Mouse (Mus musculus) layer of hippocampus, adult 2 months (tissue): ENCODE results near the gene Ccdc36. TPM values are rescaled to one million over a fixed set of nuclear protein-coding genes. Genes with fewer than 3 reads are reported as not detected.
A peak's percentile ranks its signal among the peaks of the same experiment; 100 is the strongest.

Experiments used
- DNase-seq, 2 experiments: peaks; one replicate each; pipeline ENCODE4 v3.0.0; 2022; ENCODE audit warnings: low spot score in 2 of 2
- H3K27ac ChIP-seq: fragments of 200-600 bp; 2 replicates; pipeline ENCODE4 v1.8.1; 2022
- H3K4me3 ChIP-seq: fragments of 200-600 bp; 2 replicates; pipeline ENCODE4 v1.8.1; 2022; ENCODE audit warnings: mild to moderate bottlenecking
- CTCF ChIP-seq: fragments of 200-600 bp; conservative IDR thresholded peaks from 2 replicates; pipeline ENCODE4 v1.8.1; 2022; ENCODE audit warnings: antibody characterized with exemption, mild to moderate bottlenecking, moderate library complexity
- total RNA-seq, 2 experiments: library from RNA; stranded (reverse); gene quantifications; 2 replicates each; pipeline ENCODE4 v1.2.3; 2021

Ccdc36 gene
- total RNA-seq, 2 experiments from 2014 or later = 0.15 TPM; not detected in 1

DNA sequence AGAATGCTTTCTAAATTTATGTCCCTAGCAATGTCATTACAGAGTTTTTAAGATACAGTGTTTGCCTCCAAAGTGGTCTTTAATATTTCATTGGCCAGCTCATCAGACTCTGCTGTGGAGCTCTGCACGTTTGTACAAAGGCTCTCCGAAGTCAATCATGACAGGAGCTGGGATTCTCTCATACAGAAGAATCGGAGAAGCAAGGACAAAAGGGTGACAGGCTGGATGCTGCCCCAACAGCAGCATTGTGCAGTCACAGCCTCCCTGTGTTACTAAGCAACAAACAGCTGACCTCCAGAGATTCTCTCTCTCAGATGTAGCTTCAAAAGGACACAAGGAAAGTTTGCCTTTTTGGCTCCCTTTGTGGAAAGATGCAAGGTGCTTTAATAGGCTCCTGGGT is 7.9 kb upstream of the Ccdc36 start, which contains the start of gene BC048562:
Gene BC048562 (plus strand): TSS at position 301 of the 400 bp plus-strand sequence.
- H3K4me3 ChIP-seq = no peak within 1 kb of the TSS
- no peak for TF ChIP-seq CTCF
- no peak for DNase-seq
- no peak within 1 kb of the TSS for H3K27ac ChIP-seq

DNA sequence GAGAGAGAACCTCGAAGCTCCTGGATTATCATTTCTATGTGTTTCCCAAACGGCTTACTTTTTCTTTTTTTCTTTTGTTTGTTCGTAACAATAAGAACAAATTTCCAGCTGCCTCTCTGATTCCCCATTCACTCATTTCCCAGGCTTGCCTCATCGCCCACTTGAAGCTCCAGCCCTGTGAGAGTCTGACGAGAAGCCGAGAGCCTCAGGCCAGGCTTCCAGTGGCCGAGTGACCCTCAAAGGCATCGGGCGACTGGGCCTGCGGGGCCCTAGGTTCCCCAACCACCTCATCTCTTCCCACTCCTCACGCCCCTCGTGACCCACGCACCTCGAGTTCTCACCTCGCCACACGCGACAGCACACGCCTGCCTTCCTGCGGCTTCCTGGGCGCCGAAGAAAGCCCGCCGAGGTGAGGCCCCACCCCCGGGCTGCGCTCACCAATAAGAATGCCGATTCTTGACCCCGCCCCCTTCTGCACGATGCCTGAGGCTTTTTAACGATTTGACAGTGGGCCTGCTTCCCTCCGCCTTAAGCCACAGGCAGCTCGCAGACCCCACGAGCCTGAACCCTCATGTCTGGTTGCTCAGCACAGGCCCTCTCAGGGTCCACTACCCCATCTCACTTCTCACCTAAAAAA is 3.3 kb upstream of the Ccdc36 start:
- Histone ChIP-seq H3K27ac (no peak overlapping the region), H3K4me3 (no peak overlapping the region)
- no peak for TF ChIP-seq CTCF
- DNase-seq = no peak

DNA sequence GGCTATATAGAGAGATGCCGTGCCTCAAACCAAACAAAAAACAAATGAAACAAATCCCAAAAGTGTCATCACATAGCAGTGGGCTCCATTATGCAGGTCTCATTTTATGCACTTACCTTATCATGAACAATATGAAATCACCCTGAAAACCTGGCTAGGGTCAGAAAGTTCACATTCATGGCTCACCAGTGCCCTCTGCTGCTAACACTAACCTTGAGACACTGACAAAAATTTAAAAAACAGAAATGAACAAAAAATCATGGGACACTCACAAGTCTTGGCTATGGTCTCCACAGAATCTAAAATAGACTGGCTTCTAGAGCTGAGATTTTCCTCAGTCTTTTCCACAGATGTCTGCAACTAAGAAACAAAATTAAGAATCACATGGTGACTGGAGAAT is 16.1 kb downstream of the Ccdc36 start:
- Histone ChIP-seq H3K4me3 (no peak overlapping the region), H3K27ac (no peak overlapping the region)
- peak in 1 of 2 experiments; percentile 25 for DNase-seq
- peak; percentile 76 for TF ChIP-seq CTCF

DNA sequence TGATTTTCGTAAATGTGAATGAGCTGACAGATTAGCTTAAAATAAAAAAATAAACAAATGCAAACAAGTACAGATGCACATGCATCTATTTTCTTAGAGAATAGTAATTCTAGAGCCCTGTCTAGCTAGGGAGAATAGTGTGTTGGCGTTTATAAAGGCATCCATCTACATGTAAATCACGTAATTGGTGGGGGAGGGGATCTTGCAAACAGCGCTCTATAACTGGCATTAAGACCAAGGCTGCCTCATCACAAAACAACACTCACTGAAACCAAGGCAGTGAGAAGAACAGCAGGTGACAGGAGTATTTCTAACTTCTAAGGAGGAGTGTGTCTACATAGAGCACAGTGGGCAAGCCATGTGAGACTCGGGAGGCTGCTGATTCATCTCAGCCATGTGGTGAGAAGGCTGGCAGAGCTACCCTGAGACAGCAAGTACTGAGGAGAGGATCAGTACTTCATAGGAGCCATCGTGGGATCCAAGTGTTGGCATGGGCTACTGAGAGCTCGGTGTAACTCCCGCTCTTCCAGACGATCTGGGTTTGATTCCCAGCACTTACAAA is 16.8 kb downstream of the Ccdc36 start:
- no peak overlapping the region; the same call in 1 of the 2 replicates for H3K27ac ChIP-seq
- no peak for TF ChIP-seq CTCF
- no peak overlapping the region for H3K4me3 ChIP-seq
- DNase-seq = peak; percentile 30 to 58

DNA sequence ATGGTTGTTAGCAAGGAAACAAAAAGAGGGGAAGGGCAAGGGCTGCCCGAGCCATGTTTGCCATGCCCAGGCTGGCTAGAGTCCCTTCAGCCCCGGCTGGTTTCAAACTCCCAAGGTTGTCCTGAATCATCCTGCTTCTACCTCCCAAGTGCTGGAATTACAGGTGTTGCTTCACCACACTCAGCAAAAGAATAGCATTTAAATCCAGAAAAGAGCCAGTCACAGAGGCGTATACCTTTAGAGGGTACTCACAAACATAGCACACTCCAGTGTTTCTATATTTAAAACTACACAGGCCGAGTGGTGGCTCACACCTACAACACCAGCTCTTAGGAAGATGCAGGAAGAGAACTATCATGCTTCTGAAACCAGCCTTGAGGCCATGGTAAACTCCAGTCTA is 18.7 kb downstream of the Ccdc36 start:
- Histone ChIP-seq H3K27ac (no peak overlapping the region), H3K4me3 (no peak overlapping the region)
- TF ChIP-seq CTCF = no peak
- no peak for DNase-seq

DNA sequence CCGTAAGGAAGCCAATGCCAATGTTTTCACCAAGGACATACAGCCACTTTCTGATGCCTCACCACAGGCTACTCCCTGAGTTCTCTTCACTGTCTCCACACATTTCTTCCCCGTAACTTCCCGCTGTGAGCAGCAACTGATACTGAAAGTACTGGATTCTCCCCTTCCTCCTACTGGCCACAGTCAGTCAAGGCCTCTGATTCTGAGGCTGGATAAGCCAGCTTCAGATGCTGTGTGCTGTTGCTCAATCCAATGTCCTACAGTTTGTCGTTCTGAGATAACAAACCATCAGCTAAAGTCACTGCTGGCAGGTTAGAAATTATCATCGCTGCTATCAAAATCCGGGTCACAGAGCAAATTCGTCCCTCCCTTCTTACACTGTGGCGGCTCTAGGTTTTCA is 23.8 kb downstream of the Ccdc36 start:
- 0 out of 2 replicates have a peak, but pooled peaks have one; percentile 4 for TF ChIP-seq CTCF
- Histone ChIP-seq H3K27ac (no peak overlapping the region), H3K4me3 (no peak overlapping the region)
- no peak for DNase-seq

DNA sequence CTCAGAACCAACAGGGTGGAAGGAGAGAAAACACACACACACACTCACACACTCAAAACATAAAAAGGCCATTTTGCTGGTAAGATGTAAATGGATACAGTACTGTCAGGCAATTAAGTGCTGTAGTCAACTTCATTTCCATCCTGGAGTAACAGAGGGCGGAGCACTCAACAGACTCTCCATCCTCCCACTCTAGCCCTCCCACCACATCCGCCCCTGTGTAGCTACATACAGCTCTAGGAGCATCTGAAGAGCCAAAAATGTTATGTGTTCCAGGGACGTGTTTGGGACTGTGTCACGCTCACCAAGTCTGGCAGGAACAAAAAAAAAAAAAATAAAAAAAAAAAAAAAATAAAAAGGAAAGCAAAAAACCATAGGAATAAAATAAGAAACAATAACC is 25.2 kb downstream of the Ccdc36 start:
- no peak for TF ChIP-seq CTCF
- Histone ChIP-seq H3K4me3 (no peak overlapping the region), H3K27ac (no peak overlapping the region)
- peak; percentile 26 to 40 for DNase-seq

DNA sequence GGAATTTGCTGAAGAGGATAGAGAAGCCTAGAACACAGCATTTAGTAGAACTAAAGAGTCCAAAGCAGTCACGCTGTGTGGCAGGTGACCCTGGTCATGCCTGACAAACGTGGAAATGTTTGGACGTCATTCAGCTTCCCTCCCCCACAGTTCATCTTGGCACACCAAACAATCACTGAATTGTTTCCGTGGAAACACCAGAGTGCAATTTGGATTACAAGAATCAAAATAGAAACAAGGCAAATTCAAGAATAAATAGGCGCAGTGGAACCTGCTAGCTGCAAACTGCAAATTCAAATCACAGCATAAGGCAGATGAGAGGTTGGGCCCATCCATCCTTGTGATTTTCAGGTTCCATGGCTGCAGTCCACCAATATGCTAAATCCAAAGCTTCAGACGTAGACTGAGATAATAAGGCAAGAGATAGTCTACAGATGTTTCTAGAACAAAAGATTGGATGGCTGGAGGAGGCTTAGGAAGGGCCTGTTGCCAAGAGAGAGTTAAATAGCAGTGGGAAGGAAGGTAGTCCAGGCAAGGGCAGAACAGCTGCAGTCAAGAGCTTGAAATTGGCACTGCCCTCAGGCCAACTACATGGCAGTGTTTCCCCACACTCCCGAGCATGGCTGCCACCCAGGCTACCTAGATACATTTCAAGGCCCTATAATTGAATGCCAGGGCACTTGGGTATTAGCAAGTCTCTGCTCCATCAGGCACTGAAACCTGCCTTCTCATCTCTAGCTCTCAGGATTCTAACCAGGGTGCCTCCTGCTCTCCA is 26.9 kb downstream of the Ccdc36 start:
- Histone ChIP-seq H3K4me3 (no peak overlapping the region), H3K27ac (peak overlapping the region; percentile 87)
- TF ChIP-seq CTCF = no peak
- DNase-seq = peak; percentile 63 to 64

DNA sequence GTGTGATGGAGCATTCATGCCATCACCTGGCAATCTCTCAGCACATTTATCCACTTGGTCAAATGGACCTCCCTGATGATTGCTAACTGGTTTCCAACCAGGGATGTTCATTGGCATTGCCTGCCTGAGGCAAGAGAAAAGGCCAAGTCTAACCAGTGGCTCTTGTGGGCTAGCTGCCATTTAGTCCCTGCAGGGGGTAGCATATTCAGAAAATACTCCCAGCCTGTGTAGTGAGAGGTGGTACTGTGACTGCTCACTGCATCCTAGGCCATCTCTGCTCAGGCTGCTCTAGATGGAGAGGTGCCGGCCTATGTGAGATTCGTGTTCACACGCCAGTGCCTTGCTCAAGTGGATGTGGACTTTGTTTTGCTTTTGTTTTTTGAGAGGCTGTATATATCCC is 30.0 kb downstream of the Ccdc36 start:
- TF ChIP-seq CTCF = no peak
- no peak overlapping the region for H3K27ac ChIP-seq
- H3K4me3 ChIP-seq = no peak overlapping the region
- DNase-seq = no peak

DNA sequence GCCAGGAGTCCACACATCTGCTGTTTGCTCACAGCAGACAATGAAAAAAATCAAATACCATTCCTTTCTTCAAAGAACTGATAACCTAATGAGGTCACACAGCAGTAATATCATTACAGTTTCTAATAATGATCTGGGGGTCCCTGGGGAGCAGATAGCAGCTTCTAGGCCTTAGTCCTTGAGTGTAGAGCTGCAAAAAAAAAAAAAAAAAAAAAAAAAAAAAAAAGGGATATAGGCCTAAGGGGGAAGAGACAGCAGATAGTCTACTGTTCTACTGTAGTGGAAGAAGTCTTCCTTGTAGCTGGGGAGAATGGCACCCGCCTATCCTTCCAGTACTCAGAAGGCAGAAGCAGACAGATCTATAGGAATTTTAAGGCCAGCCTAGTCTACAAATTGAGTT is 32.9 kb downstream of the Ccdc36 start:
- no peak for DNase-seq

DNA sequence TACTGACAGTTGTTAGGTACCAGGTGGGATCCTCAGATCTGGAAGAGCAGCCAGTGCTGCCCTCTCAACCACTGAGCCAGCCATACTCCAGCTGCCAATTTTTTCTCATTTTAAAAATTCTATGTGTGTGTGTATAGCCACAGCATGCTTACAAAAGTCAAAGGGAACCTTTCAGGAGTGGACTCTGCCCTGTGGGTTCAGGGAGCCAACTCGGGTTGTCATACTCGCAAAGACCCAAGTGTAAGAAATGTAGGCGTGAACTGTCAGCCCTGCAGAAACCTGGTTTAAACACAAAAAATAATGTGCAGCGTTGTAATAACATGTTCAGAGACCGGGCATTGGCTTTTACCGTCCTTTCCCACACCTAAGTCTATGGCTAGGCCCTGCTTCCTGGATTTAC is 34.1 kb downstream of the Ccdc36 start:
- H3K4me3 ChIP-seq = no peak overlapping the region
- DNase-seq = no peak

More for the DNA sequence above, 32.9 kb downstream of the Ccdc36 start:
- TF ChIP-seq CTCF = no peak
- no peak overlapping the region for H3K4me3 ChIP-seq
- no peak overlapping the region for H3K27ac ChIP-seq

DNA sequence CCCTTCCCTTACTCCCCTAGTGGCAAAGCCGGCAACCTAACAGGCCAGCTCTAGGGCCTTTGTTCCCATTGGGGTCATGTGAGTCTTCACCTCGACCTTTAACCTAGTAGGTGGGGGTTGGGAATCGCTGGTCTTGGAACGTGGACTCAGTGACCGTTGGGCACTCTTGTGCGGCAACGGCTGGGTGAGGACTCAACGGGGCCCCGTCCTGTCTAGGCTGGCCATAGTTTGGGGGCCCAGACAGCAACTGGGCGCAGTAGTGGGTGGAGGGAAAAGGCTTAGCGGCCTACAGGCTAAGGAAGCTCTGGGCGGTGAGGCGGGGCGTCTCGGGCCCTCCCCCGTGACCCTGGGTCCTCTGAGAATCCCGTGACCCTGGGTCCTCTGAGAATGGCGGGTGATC is 35.6 kb downstream of the Ccdc36 start, which contains the start of gene 1700102P08Rik:
Gene 1700102P08Rik (plus strand): TSS at position 130 of the 400 bp plus-strand sequence.
- DNase-seq = no peak
- no peak within 1 kb of the TSS for H3K27ac ChIP-seq
- no peak for TF ChIP-seq CTCF
- no peak within 1 kb of the TSS for H3K4me3 ChIP-seq

More for the DNA sequence above, 34.1 kb downstream of the Ccdc36 start:
- TF ChIP-seq CTCF = no peak
- H3K27ac ChIP-seq = no peak overlapping the region

DNA sequence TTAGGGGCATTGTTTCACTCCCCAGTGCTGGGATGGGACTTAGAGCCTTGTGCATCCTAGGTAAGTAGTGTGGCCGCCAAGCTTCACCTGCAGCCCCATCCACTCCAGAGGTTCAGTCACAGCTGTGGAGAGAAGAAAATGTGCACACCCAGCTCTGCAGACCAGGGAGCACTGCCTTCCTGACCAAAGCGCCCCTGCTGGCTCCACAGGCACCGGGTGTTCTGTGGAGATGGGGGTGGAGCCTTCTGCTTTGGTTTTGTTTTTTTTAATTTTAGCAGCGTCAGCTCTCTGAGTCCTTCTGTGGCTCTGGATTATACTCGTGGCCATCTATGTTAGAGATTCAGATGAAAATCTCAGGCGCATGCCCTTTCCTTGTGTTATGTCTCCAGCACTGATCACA is 39.1 kb downstream of the Ccdc36 start:
- TF ChIP-seq CTCF = peak; percentile 55
- peak; percentile 14 to 19 for DNase-seq
- peak overlapping the region; percentile 52 for H3K27ac ChIP-seq
- no peak overlapping the region for H3K4me3 ChIP-seq
